Mouse (Mus musculus) cerebellum, adult 8-10 months (tissue): Measurements from ENCODE around the gene Asb3.
A peak's percentile ranks its signal among the peaks of the same experiment; 100 is the strongest.

Source experiments
- DNase-seq: peaks from one replicate; pipeline ENCODE4 v3.0.0; 2022

The Asb3 gene

GRCm38 (mm10) chr11:30885171-30885871 lies at the start of gene Asb3, which contains the start of gene Gpr75:
TSS of gene Asb3 (plus strand) at chr11:30885416.
TSS of gene Gpr75 (plus strand) at chr11:30885358.
- DNase-seq, result peak; percentile 83

GRCm38 (mm10) chr11:30838793-30839192 lies 46.4 kb upstream of the Asb3 start:
- no peak for DNase-seq

- DNase-seq, result no peak
Measured at GRCm38 (mm10) chr11:30844355-30844754, 40.9 kb upstream of the Asb3 start.

GRCm38 (mm10) chr11:30872425-30872824 lies 12.8 kb upstream of the Asb3 start:
- DNase-seq, result no peak

- no peak for DNase-seq
Measured at GRCm38 (mm10) chr11:30888153-30888552, 2.9 kb downstream of the Asb3 start.

GRCm38 (mm10) chr11:30896201-30896600 lies 11.0 kb downstream of the Asb3 start:
- DNase-seq, result no peak

GRCm38 (mm10) chr11:30899312-30899711 lies 14.1 kb downstream of the Asb3 start:
- DNase-seq, result no peak

- no peak for DNase-seq
Measured at GRCm38 (mm10) chr11:30912311-30912710, 27.1 kb downstream of the Asb3 start.

- DNase-seq, result no peak
Measured at GRCm38 (mm10) chr11:30920641-30921040, 35.4 kb downstream of the Asb3 start.

GRCm38 (mm10) chr11:30923283-30923682 lies 38.1 kb downstream of the Asb3 start:
- no peak for DNase-seq

GRCm38 (mm10) chr11:30928079-30928478 lies 42.9 kb downstream of the Asb3 start:
- DNase-seq, result no peak

- no peak for DNase-seq
Measured at GRCm38 (mm10) chr11:30928498-30928897, 43.3 kb downstream of the Asb3 start.

- DNase-seq, result peak; percentile 68
Measured at GRCm38 (mm10) chr11:30943522-30943921, 58.3 kb downstream of the Asb3 start.

GRCm38 (mm10) chr11:30952829-30953228 lies 67.6 kb downstream of the Asb3 start:
- DNase-seq, result no peak

- DNase-seq, result peak; percentile 58
Measured at GRCm38 (mm10) chr11:30953469-30954154, 68.4 kb downstream of the Asb3 start.

GRCm38 (mm10) chr11:30954279-30954725 lies 69.1 kb downstream of the Asb3 start, which contains the start of gene Erlec1:
TSS of gene Erlec1 (minus strand) at chr11:30954335.
- DNase-seq, result peak; percentile 80

GRCm38 (mm10) chr11:30985237-30985636 lies 100.0 kb downstream of the Asb3 start:
- no peak for DNase-seq

- DNase-seq, result peak; percentile 80
Measured at GRCm38 (mm10) chr11:30985877-30986624, 100.8 kb downstream of the Asb3 start, which contains the start of gene Chac2. TSS of gene Chac2 (minus strand) at chr11:30986350.

GRCm38 (mm10) chr11:30986625-30987017 lies 101.4 kb downstream of the Asb3 start:
- peak; percentile 7 for DNase-seq

- no peak for DNase-seq
Measured at GRCm38 (mm10) chr11:30996670-30997069, 111.5 kb downstream of the Asb3 start.

GRCm38 (mm10) chr11:30998199-30998598 lies 113.0 kb downstream of the Asb3 start:
- no peak for DNase-seq

GRCm38 (mm10) chr11:30998704-30999103 lies 113.5 kb downstream of the Asb3 start:
- DNase-seq, result no peak

GRCm38 (mm10) chr11:31000028-31000427 lies 114.8 kb downstream of the Asb3 start:
- no peak for DNase-seq
